Mouse (Mus musculus) erythroblast, embryonic 14.5 days (primary cell): ENCODE results near the gene Prpsap1.

ENCODE experiments used
- GATA1 ChIP-seq: IDR thresholded peaks from 2 replicates; pipeline ENCODE4 v1.6.1; 2012; ENCODE audit warnings: low read length, inconsistent platforms, mixed read lengths
- TAL1 ChIP-seq: IDR thresholded peaks from 3 replicates; pipeline ENCODE4 v1.6.1; 2012; ENCODE audit warnings: low read length, inconsistent platforms, mixed read lengths

DNA sequence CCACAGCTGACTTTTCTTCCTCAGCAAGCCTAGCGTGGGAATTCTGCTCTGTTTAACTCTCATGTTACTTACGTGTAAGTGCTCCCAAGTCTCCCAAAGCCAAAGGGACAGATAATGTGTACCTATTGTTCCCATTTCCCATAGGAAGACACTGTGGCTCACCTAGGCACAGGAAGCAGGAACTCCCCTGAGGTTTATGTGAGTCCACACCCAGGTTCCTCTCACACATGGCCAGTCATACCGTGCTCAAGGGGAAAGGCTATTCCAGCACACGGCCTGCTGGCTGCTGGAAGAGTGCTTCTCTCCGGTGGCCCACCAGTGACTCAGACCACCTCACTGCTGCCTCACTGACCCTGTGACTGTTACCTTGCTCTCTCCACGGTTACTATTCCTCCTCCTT is 72.9 kb downstream of the Prpsap1 start:
- no peak for TF ChIP-seq GATA1
- TF ChIP-seq TAL1, result no peak
